Mouse (Mus musculus) cerebellum, adult 9-10 months (tissue): ENCODE measurements around the gene Slc29a3.
"Not testable (repeated sequence)": the region's sequence is repeated elsewhere in the genome, so short reads cannot be mapped to it uniquely, and the experiment has no call there.

Source experiments
- DNase-seq: peaks from one replicate; pipeline ENCODE4 v3.0.0; 2022

Gene Slc29a3

DNA sequence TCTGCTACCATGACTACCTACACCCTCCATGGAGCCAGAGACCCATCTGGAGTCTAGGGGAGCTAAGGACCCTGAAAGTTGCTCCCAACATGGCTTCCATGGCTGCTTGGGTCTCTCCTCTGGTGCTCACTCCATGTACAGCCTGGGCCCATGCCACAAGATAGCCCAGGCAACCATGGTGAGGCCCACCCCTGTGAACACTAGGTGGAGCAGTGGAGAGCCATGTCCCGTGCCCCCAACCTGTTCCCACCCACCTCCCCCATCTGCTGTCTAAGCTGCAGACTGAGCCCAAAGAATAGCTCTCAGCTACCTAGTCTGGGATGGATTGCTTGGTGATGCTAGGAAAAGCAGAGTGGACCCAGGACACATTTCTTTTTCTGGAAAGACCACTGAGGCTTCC lies 29.2 kb downstream of the Slc29a3 start:
- DNase-seq = no peak

DNA sequence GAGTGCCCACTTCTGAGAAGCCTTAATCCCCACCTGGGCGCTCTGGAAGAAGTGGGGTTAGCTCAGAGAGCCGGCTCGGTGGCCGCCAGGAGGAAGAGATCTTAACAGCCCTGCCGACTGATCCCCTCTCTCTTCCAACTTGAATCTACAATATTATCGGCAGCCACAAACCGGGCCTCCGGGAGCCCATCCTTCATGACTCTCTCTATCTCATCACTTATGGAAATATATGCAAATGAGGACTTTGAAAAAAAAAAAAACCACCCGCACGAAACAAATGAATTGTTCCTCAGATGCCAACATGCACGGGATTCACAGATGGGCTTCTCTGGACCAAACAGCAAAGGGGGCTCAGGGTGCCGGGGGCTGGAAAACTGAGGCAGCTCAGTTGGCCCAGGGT lies 31.0 kb downstream of the Slc29a3 start:
- no peak for DNase-seq

DNA sequence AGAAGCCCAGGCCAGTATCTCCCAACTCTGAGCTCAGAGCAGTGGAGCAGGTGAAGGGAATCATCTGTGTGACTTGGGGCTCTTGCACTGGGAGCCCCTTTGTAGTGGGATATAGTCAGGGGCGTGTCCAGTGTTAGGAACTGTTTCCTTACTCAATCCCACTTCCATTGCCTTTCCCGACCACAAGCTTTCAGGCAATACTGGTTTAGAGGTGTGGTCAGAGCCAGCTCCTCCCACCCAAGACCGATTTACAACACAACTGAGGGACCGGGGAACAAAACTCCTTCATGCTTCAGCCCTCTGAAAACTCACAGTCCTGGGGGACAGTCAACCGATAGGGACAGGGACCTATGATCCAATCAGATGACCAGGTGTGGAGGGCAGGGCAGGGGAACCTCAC lies 32.1 kb downstream of the Slc29a3 start:
- DNase-seq = no peak

DNA sequence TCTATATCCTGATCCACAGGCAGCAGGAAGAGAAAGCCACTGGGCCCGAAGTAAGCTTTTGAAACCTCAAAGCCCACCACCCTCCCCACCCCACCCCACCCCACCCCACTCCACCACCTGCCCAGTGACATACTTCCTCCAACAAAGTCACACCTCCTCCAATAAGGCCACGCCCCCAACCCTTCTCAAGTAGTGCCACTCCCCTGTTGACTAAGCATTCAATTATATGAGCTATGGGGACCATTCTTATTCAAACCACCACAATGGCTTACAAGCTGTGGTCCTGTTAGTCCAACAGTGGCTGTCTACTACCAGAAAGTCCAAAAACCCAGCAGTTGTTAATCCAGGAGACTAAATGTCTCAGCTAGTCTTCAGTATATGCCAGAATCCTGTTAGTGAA lies 34.1 kb downstream of the Slc29a3 start:
- no peak for DNase-seq

DNA sequence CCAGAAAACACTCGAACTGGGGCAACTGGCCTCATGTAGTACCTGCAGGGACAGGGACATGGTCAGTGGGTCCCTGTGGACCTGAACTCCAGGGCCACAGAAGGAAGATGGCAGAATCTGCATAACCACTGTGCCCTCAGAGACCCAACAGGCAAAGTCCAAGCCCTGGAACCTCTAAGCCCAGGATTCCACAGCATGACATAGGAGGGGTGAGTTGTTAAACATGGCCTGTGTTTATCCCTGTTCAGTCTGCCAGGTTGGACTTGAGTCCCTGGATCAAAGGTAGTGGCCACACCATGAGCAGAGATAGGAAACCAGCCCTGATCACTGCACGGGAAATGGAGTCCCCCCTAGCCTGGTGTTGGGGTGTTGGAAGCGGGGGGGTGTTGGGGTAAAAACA lies 36.1 kb downstream of the Slc29a3 start:
- no peak for DNase-seq

DNA sequence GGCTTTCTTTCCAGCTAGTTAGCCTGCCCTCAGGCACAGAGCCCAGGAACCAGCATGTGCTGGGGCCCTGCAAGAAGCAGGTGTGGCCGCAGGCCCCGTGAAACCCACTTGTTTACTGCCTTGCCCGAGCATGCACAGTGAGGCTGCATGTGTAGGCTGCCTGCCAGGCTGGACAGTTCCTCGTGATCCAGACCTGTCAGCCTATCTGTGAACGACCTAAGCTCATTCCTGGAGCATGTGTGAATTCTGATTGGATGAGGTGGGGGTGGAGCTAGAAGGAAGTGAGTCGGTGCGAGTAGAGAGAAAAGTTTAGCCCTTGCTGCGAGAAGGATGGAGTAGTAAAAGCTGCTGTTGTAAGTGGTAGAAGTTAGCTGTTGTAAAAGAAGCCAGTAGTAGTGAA lies 40.3 kb downstream of the Slc29a3 start:
- DNase-seq = not testable (repeated sequence)

DNA sequence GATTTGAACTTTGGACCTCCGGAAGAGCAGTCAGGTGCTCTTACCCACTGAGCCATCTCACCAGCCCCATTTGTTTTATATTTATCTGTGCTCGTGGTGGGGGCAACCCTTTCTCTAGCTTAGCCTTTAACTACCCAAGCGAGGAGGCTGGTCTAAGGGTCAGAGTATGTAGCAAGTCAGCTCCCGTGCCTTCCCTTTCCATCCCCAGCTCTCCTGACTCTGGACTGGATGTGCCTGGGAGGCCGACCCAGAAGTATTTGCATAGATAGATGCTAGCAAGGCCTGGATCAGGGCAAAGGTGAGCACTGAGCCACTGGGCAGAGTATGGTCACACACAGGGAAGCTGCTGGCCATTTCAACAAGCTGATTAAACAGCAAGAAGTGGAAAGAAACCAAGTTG lies 43.8 kb downstream of the Slc29a3 start:
- no peak for DNase-seq

DNA sequence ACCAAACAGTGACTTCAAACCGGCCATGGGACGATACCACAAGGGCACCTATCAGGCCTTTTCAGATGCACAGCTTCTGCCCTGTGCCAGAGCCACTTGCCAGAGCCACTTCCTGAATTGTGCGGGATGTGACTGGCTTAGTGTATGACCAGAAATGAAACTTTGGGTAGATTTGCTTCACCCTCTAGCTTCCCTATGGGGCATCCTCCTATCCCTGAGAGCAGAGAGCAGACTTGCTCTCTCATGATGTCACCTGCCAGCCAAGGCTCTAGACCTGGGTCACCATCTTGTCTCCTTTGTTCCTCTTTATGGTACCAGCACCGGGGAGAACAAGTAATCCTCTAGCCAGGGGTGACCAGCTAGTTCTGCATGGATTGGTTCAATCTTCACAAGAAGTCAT lies 46.3 kb downstream of the Slc29a3 start:
- DNase-seq = no peak

DNA sequence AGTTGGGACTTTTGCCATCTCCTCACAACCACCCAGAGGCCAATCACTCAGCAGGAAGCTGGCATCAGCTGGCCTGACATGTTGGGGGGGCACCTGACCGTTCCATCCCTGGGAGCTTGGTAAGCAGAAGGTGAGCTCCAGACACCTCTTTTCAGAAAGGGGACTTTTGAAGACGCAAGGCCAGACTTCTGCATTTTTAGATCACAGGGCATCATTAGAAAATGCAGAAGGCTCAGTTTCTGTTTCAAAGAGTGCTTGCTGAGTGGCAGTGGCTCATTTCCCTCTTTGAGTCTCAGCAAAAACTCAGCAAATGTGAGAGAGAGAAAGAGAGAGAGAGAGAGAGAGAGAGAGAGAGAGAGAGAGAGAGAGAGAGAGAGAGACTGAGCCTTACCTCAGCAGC lies 47.5 kb downstream of the Slc29a3 start:
- DNase-seq = no peak

DNA sequence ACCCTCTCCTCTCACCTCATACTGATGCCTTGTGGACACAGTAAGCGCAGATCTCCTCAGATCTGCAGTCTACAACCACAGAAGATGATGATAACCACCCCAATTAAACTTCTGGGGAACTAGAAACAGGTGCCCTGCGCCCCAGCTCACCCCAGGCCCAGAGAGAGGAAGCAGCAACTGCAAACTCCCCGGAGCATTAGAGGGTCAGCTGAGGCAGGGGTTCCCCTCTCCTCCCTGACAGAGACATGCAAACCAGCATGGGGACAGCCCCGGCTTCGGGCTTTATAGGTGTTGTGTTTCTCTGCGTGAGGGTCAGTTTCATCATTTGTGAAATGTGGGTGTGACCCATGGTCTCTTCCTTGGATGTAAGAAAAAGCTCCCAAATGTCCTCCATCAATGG lies 54.8 kb downstream of the Slc29a3 start:
- no peak for DNase-seq

DNA sequence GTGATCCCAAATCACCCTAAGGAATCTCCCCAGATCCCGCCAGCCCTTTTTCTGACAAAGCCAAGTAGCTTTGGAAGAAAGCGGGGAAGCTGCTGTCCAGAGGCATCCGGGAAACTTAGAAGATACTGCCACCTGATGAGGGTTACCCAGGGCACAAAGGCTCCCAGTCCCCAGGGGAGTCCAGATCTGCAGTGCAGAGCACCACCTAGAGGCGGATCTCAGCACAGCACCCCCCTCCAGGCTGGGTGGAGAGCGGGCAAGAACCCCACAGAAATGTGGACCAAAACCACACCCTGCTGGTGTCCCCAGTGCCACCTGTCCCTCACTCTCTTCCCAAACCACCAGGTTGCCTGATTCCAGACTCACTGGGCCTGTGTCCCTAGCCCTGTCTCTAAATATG lies 55.6 kb downstream of the Slc29a3 start:
- peak; percentile 48 for DNase-seq

DNA sequence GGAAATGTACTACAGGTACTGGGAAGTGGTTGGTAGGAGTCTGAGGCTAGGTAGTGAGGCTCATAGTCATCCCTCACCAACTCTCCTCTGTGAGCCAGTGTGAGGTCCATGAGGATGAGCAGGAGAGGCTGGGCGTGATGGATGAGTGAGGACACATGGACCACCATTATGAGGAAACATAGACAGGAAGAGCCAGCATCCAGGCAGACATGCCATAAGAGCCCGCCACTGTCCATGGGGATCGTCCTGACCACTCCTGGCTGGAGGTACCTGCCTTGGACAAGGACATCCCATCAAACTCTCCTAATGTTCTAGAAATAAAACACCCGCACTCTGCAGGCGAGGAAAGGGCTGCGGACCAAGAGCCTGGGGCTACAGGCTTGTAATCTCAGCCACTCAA lies 56.2 kb downstream of the Slc29a3 start, which contains the start of gene Cdh23:
TSS of gene Cdh23 (minus strand) at position 101 of the 400 bp plus-strand sequence.
- no peak for DNase-seq

DNA sequence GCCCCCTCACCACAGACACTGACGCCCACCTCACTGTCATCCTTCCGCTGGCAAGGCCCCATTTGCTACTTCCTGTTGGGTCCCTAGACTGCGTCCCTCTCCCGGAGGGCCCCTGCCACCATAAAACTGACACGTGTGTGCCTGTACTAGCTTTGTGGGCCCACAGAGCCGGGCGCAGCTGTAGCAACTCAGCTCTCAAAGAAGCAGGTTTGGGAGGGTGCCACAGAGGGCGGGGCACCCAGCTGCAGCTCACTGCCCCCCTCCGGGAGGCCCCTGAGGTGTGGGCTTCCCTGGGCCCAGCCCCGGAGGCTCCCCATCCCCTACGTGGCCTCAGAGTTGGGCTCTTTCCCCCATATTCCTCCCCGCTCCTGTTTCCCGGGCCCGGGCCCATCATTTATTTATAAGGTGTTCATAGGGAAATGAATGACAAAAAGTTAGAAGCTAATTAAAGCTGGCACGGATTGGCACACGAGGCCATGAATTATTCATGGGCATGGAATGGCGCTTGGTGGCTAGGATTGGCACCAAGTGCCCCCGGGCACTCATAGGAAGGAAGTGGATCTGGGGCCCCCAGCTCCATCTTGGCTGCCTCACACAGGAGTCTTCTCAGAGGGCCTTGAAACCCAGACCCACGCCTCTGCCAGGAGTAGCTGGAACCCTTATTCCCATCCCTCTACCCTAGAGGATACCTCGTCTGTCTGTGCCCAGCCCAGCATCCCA lies 60.8 kb downstream of the Slc29a3 start:
- no peak for DNase-seq

DNA sequence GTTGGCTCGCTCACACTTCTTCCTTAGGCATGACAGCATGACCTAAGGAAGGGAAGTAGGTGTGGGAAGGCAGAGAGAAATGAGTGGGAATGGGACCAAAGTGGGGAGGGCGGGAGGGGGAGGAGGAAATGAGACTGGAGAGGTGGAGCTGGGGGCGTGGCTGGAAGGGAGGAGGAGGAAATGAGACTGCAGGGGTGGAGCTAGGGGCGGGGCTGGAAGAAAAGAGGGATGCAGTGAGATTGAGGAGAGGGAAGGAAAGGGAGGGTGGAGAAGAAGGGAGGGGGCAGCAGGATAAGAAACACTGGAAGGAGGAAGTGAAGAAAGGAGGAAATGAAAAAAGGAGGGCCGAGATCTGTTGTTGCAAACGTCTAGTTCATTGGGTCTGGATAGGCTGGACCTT lies 61.6 kb downstream of the Slc29a3 start:
- no peak for DNase-seq

DNA sequence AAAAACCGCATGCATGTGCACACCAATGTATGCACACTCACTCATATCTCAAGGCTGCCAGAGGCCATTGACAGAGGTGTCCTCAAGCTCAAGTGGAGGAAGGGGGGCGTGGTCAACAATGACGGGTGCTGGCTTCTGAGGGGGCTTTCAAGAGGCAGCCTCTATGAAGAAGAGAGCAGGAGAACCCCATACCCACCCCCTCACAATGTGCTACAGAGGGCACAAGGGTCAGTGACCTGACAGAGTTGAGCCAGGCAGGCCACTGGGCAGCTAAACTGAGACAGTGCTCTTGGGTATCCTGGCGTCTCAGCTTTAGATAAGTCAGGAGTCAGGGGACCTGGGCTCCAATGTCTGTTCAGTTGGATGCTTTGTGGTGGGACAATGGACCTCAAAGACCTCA lies 63.2 kb downstream of the Slc29a3 start:
- DNase-seq = no peak

DNA sequence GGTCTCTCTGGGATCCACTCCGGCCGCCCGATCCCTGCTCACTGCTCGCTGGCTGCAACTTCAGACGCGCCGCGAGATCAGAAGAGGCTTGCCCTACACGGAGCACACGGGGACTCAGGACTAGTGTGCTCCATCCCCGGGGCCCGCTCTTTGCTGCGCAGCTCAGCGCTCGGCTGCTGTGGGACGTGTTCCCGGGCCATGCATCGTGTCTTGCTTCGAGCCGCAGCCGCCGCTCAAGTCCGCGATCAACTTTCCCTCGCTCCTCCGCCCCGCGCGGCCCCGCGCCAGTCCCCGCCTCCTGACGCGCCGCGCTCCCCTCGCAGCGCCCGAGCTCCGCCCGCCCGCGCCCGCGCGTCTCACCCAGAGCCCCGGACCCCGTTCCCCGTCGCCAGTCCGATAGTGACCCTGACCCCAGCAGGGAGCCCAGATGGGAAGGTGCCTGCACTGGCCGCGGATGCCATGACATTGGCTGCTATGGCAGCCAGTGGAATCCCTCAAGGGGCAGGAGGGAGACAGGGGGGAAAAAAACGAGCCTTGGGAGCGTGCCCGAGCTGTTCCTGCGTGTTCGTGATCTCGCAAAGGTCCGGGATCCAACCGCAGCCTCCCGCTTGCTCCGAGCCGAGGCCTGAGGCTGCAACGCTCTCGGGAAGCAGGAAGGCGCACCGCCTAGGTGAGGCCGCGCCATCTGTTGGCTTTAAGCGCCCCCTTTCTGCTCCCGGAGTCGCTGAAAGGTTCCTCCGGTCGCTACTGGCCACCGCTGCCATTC lies 65.4 kb downstream of the Slc29a3 start:
- DNase-seq = peak; percentile 51

DNA sequence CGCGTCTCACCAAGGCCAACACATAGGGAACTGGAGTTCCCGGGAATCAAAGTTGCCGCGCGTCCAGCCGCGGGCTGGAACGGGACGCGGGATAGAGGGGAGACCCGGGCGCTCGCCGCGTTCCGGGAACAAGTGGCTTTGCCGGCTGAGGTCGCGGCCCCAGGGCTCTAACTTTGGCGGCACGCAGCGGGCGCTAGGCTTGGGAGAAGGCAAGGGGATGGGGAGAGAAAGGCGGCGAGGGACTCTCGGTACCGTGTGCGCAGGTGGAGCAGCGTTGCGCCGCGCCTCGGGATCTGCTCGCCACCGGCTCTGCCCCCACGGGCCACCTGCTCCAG lies 66.0 kb downstream of the Slc29a3 start:
- DNase-seq = no peak

DNA sequence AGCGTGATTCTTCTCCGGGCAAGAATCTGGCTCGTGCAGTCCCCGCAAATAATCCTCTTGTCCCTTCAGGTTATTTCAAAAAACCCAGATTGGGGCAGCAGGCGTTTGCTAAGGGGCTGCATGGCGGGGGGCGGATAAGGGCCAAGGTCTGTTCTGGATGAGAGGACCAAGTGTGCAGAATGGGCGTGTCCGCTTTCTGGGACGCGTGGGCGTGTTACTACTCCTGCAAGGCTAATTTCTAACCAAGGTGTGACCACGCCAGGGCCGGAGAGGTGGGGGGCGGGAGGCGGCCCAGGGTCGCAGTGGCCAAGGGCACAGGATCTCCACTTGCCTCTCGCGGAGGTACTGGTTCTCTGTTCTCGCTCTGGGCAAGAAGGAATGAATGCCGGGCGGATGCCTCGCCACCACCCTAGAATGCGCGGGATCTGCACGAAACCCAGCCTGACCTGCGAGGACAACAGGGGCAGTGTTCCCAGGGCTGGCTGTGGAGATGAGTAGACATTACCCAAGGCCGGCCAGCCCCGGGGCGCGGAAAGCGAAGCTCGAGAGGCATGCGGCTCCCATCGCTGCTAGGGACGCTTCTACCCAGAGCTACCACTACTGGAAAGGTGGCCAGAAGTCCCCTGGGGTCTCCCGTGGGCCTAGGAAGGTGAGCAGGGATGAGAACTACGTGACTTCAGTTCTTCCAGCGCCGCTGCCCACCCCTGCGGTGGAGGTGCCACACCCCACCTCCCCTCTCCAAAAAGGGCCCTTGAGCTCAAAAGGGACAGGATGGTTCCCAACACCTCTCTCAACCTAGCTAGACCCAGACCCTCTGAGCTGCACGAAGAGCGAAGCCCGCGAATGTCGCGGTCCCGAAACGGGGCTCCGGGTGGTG lies 66.6 kb downstream of the Slc29a3 start:
- DNase-seq = no peak

DNA sequence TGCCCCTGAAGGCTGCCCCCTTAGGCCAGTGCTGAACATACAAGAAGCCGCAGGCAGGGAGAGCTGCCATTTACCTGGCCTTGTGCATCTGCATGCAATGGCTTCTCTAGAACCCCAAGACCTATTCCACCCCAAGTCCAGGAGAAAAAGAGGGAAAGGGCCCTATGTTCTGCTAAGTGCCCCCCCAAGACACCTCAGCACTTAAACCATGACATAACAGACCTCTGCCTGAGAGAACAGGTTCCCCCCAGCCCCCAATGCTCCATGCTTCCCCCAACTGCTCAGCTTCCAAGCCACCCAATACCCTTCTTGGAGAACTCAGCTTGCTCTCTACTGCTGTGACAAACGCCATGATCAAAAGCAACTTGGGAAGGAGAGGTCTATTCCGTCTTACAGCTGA lies 73.7 kb downstream of the Slc29a3 start:
- no peak for DNase-seq

DNA sequence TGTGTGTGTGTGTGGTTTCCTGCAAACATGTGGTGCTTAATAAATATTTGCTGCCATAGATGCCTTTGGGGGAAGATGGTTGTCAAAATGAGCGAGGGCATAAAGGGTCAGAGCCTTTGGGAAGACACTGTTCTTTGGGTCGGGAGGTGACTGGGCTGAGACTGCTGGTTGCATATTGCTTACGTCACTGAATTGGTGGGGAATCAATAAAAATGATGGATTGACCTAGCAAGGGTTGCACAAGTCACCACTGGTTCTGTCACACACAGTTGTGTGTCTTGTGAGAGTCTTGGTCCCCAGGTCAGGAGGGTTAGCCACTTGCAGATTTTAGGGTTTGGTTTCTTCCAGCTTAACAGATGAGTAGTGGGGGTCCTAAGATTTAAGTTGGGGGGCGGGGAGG lies 75.3 kb downstream of the Slc29a3 start:
- DNase-seq = no peak

DNA sequence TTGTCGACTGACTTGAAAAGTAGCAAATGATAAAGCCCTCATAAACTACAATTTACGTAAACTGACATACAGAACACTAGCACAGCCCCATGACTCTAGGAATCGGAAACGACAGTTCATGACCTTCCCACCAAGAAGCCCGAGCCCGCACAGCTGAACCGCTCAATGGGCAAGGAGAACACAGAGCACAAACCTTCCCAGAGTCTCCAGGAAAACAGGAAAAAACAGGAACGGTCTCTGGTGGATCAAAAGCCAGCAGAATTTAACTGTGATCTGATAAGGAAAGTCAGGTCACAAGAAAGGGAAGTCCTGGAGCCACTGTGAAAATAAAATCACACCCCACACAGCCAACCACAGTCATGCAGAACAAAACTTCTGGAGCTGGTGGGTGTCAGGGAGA lies 82.4 kb downstream of the Slc29a3 start:
- no peak for DNase-seq

DNA sequence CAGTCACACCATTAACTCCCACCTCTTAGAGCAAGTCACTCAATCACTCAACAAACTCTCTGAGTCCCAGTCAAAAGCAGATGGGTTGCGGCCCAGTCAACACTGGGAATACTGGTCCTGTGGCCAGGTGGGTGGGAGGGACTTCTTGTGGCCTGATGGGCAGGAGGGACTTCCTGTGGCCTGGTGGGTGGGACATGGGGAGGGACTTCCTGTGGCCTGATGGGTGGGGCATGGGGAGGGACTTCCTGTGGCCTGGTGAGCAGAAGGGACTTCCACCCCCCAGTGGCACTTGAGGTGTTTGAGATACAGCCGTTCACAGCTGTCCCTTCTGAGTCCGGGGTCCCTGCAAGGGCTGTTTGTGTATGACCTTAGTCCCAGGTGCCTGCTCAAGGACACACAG lies 84.0 kb downstream of the Slc29a3 start:
- no peak for DNase-seq
